Mouse (Mus musculus) stomach, postnatal 0 days (tissue): Measurements from ENCODE around the gene Pisd.

Experiments
- CTCF ChIP-seq: IDR thresholded peaks from 2 replicates; pipeline ENCODE4 v1.5.1; 2016; ENCODE audit warnings: antibody characterized with exemption, low read depth, mild to moderate bottlenecking, moderate library complexity
- EP300 ChIP-seq: optimal IDR thresholded peaks from 2 replicates; pipeline ENCODE3; 2016; ENCODE audit warnings: antibody characterized with exemption

GRCm38 (mm10) chr5:32767636-32768373, 17.6 kb downstream of the Pisd start:
- TF ChIP-seq CTCF: no peak
- no peak for TF ChIP-seq EP300
